In genomic region chr12:81626226-81626861, GRCm38 (mm10) we compare ENCODE assay signal across 19 mouse cellular contexts. TPM values are rescaled to one million over a fixed set of nuclear protein-coding genes. Genes with fewer than 3 reads are reported as not detected.
DNase-seq lines count a peak whose midpoint lies in the region; ATAC-seq and TF ChIP-seq lines count a peak whose summit lies in the region.
"Had no signal": no experiment of that assay in that cellular context is flagged by ENCODE, and none has a peak within 500 bp of the region (broad histone marks: within the 10 kb centered on the region; RNA-seq: fewer than 3 reads in every experiment).

No protein-coding gene starts in this region.

- no peaks in the 10 kb centered on the region for H3K9me3 ChIP-seq in midbrain, postnatal 0 days (ENCODE audit: low read length)
- H3K9me3 ChIP-seq in midbrain, embryonic 11.5 days (ENCODE audit: control insufficient read depth, low read length): no peaks in the 10 kb centered on the region
- H3K9me3 ChIP-seq in stomach, postnatal 0 days (ENCODE audit: control insufficient read depth, low read length): no peaks in the 10 kb centered on the region
- H3K9me3 ChIP-seq: embryonic facial prominence, embryonic 12.5 days; lung, embryonic 15.5 days; megakaryocyte, embryonic 14.5 days; neural tube, embryonic 13.5 days had no signal

- ATAC-seq in midbrain, postnatal 0 days (ENCODE audit: low FRiP score): no peak
- ATAC-seq in midbrain, embryonic 11.5 days (ENCODE audit: low FRiP score): no peak
- no peak for ATAC-seq in stomach, postnatal 0 days (ENCODE audit: low FRiP score, low TSS enrichment)

- no peak overlapping the region for H3K9ac ChIP-seq in midbrain, postnatal 0 days (replicated peaks; ENCODE audit: low read length, poor library complexity, severe bottlenecking)
- H3K9ac ChIP-seq in midbrain, embryonic 11.5 days (ENCODE audit: low read length): no peak overlapping the region
- H3K9ac ChIP-seq in stomach, postnatal 0 days (ENCODE audit: low read length): no peak overlapping the region
- H3K9ac ChIP-seq: embryonic facial prominence, embryonic 12.5 days; hindbrain, embryonic 14.5 days; lung, embryonic 15.5 days; neural tube, embryonic 13.5 days had no signal

- peak; percentile 44 for DNase-seq in cerebellum, adult 11 months
- DNase-seq in cerebellum, postnatal 4 days (ENCODE audit: low spot score in 2 of 2): no peak
- DNase-seq in midbrain, postnatal 0 days (ENCODE audit: low spot score): peak; percentile 43
- no peak for DNase-seq in midbrain, embryonic 11.5 days (ENCODE audit: low spot score, missing footprints)
- DNase-seq in cerebellum, postnatal 25 days: peak; percentile 72 to 81
- no peak for DNase-seq in gastrocnemius, adult 8-10 months (ENCODE audit: low spot score in 2 of 2)
- DNase-seq in stomach, postnatal 0 days (ENCODE audit: low spot score): no peak
- DNase-seq in kidney, adult 2 months: no peak
- DNase-seq: adrenal gland, postnatal 36 days; gastrocnemius, postnatal 14 days; heart, postnatal 14 days; kidney, adult 11 months had no signal

- 74% methylated on average over 12 of the region's 12 CpGs for WGBS in midbrain, postnatal 0 days
- 84% methylated on average over 12 of the region's 12 CpGs for WGBS in midbrain, embryonic 11.5 days
- WGBS in stomach, postnatal 0 days: 79% methylated on average over 12 of the region's 12 CpGs
- 57% methylated on average over 12 of the region's 12 CpGs for WGBS in kidney, adult 2 months

- H3K4me3 ChIP-seq in midbrain, postnatal 0 days (ENCODE audit: low read depth, low read length): no peak overlapping the region
- no peak overlapping the region for H3K4me3 ChIP-seq in midbrain, embryonic 11.5 days (ENCODE audit: low read depth, low read length)
- no peak overlapping the region for H3K4me3 ChIP-seq in stomach, postnatal 0 days (ENCODE audit: low read depth, low read length)
- H3K4me3 ChIP-seq in kidney, adult 2 months (ENCODE audit: insufficient read depth, low read depth, low read length): no peak overlapping the region
- H3K4me3 ChIP-seq: embryonic facial prominence, embryonic 12.5 days; lung, embryonic 15.5 days; megakaryocyte, embryonic 14.5 days; neural tube, embryonic 13.5 days had no signal

- no peak overlapping the region for H3K27ac ChIP-seq in midbrain, postnatal 0 days (ENCODE audit: low read depth, low read length)
- H3K27ac ChIP-seq in midbrain, embryonic 11.5 days (ENCODE audit: low read depth, low read length): no peak overlapping the region
- H3K27ac ChIP-seq in stomach, postnatal 0 days (replicated peaks): no peak overlapping the region
- no peak overlapping the region for H3K27ac ChIP-seq in kidney, adult 2 months (ENCODE audit: insufficient read depth, low read depth, low read length)
- H3K27ac ChIP-seq: embryonic facial prominence, embryonic 12.5 days; hindbrain, embryonic 14.5 days; lung, embryonic 15.5 days; neural tube, embryonic 13.5 days had no signal

- H3K36me3 ChIP-seq in midbrain, postnatal 0 days (ENCODE audit: insufficient read depth, low read length): no peaks in the 10 kb centered on the region
- no peaks in the 10 kb centered on the region for H3K36me3 ChIP-seq in midbrain, embryonic 11.5 days (ENCODE audit: control insufficient read depth, insufficient read depth, low read length)
- H3K36me3 ChIP-seq in stomach, postnatal 0 days (ENCODE audit: control insufficient read depth, insufficient read depth, low read length): no peaks in the 10 kb centered on the region
- no peaks in the 10 kb centered on the region for H3K36me3 ChIP-seq in kidney, adult 2 months (ENCODE audit: control insufficient read depth, insufficient read depth, low read length)
- H3K36me3 ChIP-seq: embryonic facial prominence, embryonic 12.5 days; lung, embryonic 15.5 days; neural tube, embryonic 13.5 days had no signal

- no peaks in the 10 kb centered on the region for H3K27me3 ChIP-seq in midbrain, postnatal 0 days (ENCODE audit: insufficient read depth, low read length)
- H3K27me3 ChIP-seq in midbrain, embryonic 11.5 days (ENCODE audit: control insufficient read depth, insufficient read depth, low read length): no peaks in the 10 kb centered on the region
- no peaks in the 10 kb centered on the region for H3K27me3 ChIP-seq in stomach, postnatal 0 days (ENCODE audit: control insufficient read depth, insufficient read depth, low read length)
- H3K27me3 ChIP-seq in kidney, adult 2 months (replicated peaks; ENCODE audit: control insufficient read depth, insufficient read depth, low read length): no peaks in the 10 kb centered on the region

- TF ChIP-seq EP300 in stomach, postnatal 0 days (optimal IDR thresholded peaks at IDR 0.05): no peak

- TF ChIP-seq POLR2A in kidney, adult 2 months (IDR thresholded peaks at IDR 0.05; ENCODE audit: low read depth, low read length): no peak

- no peaks in the 10 kb centered on the region for H3K4me1 ChIP-seq in midbrain, postnatal 0 days (ENCODE audit: insufficient read depth, low read length)
- H3K4me1 ChIP-seq in midbrain, embryonic 11.5 days (ENCODE audit: control insufficient read depth, insufficient read depth, low read length): no peaks in the 10 kb centered on the region
- no peaks in the 10 kb centered on the region for H3K4me1 ChIP-seq in stomach, postnatal 0 days (replicated peaks; ENCODE audit: control insufficient read depth, insufficient read depth)
- H3K4me1 ChIP-seq in kidney, adult 2 months (ENCODE audit: control insufficient read depth, insufficient read depth, low read length): no peaks in the 10 kb centered on the region
- H3K4me1 ChIP-seq: embryonic facial prominence, embryonic 12.5 days had no signal

- H3K4me2 ChIP-seq in midbrain, postnatal 0 days (ENCODE audit: low read depth, low read length, poor library complexity, severe bottlenecking): no peak overlapping the region
- H3K4me2 ChIP-seq in midbrain, embryonic 11.5 days: no peak overlapping the region
- H3K4me2 ChIP-seq in stomach, postnatal 0 days (replicated peaks; ENCODE audit: low read depth): no peak overlapping the region
- H3K4me2 ChIP-seq: embryonic facial prominence, embryonic 12.5 days; hindbrain, embryonic 14.5 days; lung, embryonic 15.5 days; neural tube, embryonic 13.5 days had no signal

- TF ChIP-seq CTCF in midbrain, postnatal 0 days (IDR thresholded peaks at IDR 0.05): no peak
- TF ChIP-seq CTCF in stomach, postnatal 0 days (IDR thresholded peaks at IDR 0.05; ENCODE audit: low read depth): no peak
- no peak for TF ChIP-seq CTCF in kidney, adult 2 months (conservative IDR thresholded peaks at IDR 0.05; ENCODE audit: insufficient read depth, insufficient read length, low read depth, low read length)

RNA-seq across cellular contexts. Expression of gene Ttc9, which starts 4.7 kb away (rescaled TPM):
- total RNA-seq in midbrain, postnatal 0 days (2014; rRNA removed): 58.4 and 60.2 TPM in 2 replicates
- polyA plus RNA-seq in midbrain, postnatal 0 days (2015; fragmentation: Nextera tagmentation; extraction: Ambion mirVana): 16.3 and 16.7 TPM in 2 replicates
- 2.0 TPM in 2 replicates for polyA plus RNA-seq in midbrain, embryonic 11.5 days (2014; fragmentation: Nextera tagmentation; extraction: Ambion mirVana)
- total RNA-seq in gastrocnemius, adult 8-10 months (2022): 1 to 10 TPM; 4.3 to 6.0 (median 5.2) TPM
- 4.4 and 5.5 TPM in 2 replicates for polyA plus RNA-seq in stomach, postnatal 0 days (2015; fragmentation: Nextera tagmentation; extraction: Ambion mirVana)
- 0.73 and 0.97 TPM in 2 replicates for polyA plus RNA-seq in kidney, adult 2 months (2012; rRNA removed)
- total RNA-seq: liver, adult 2 months had no signal
- polyA plus RNA-seq: liver, adult 2 months had no signal

RNA-seq across cellular contexts. Expression of gene Med6, which starts 31.5 kb away (rescaled TPM):
- total RNA-seq in midbrain, postnatal 0 days (2014; rRNA removed): 23.5 and 36.1 TPM in 2 replicates
- polyA plus RNA-seq in midbrain, postnatal 0 days (2015; fragmentation: Nextera tagmentation; extraction: Ambion mirVana): 30.5 and 31.2 TPM in 2 replicates
- polyA plus RNA-seq in midbrain, embryonic 11.5 days (2014; fragmentation: Nextera tagmentation; extraction: Ambion mirVana): 80.7 and 89.0 TPM in 2 replicates
- total RNA-seq in gastrocnemius, adult 8-10 months (2022): 10 to 100 TPM in 3 of 4 experiments, 1 to 10 TPM in 1; 9.6 to 14.5 (median 13.0) TPM
- 37.4 and 37.6 TPM in 2 replicates for polyA plus RNA-seq in stomach, postnatal 0 days (2015; fragmentation: Nextera tagmentation; extraction: Ambion mirVana)
- 6.2 and 8.6 TPM in 2 replicates for polyA plus RNA-seq in kidney, adult 2 months (2012; rRNA removed)

RNA-seq across cellular contexts. Expression of gene Adam21, which starts 58.1 kb away (rescaled TPM):
- 0.38 and 1.5 TPM in 2 replicates for total RNA-seq in midbrain, postnatal 0 days (2014; rRNA removed)
- polyA plus RNA-seq in midbrain, postnatal 0 days (2015; fragmentation: Nextera tagmentation; extraction: Ambion mirVana): 0.48 and 0.60 TPM in 2 replicates
- 0.16 and 0.22 TPM in 2 replicates for polyA plus RNA-seq in midbrain, embryonic 11.5 days (2014; fragmentation: Nextera tagmentation; extraction: Ambion mirVana)
- under 1 TPM in 1 of 4 experiments, not detected in 3; 0.10 TPM for total RNA-seq in gastrocnemius, adult 8-10 months (2022)
- 0.06 and 0.07 TPM in 2 replicates for polyA plus RNA-seq in stomach, postnatal 0 days (2015; fragmentation: Nextera tagmentation; extraction: Ambion mirVana)
- polyA plus RNA-seq in kidney, adult 2 months (2012; rRNA removed): 0.02 and 0.04 TPM in 2 replicates
- total RNA-seq: adrenal gland, postnatal 36 days; gastrocnemius, postnatal 14 days; heart, postnatal 14 days had no signal
- polyA plus RNA-seq: large intestine, adult 2 months; liver, adult 2 months had no signal

Comparison
In these comparisons a context has a peak if more than half of its experiments do, and no peak if none do; other contexts are left out.
1. DNase-seq: peak in cerebellum, adult 11 months (single experiment), midbrain, postnatal 0 days (single experiment) and cerebellum, postnatal 25 days (2 of 2); none in cerebellum, postnatal 4 days (0 of 2), midbrain, embryonic 11.5 days (single experiment), gastrocnemius, adult 8-10 months (0 of 2), stomach, postnatal 0 days (single experiment) and kidney, adult 2 months (single experiment).